Mouse (Mus musculus): ENCODE results near the gene Lrrc29.
"Not testable (repeated sequence)": the region's sequence is repeated elsewhere in the genome, so short reads cannot be mapped to it uniquely, and the experiment has no call there.

The Lrrc29 gene

GRCm38 (mm10) chr8:105291364-105291763 is 34.7 kb downstream of the Lrrc29 start:
- DNase-seq (ENCODE audit: low spot score in 2 of 2): not testable (repeated sequence)

- DNase-seq (ENCODE audit: low spot score in 2 of 2): peak in 1 of 2 experiments; percentile 74
Observed at GRCm38 (mm10) chr8:105290554-105291314, 35.3 kb downstream of the Lrrc29 start.

GRCm38 (mm10) chr8:105289805-105290460 is 36.1 kb downstream of the Lrrc29 start, which contains the start of gene 4931428F04Rik:
TSS of gene 4931428F04Rik (minus strand) at chr8:105289864.
- DNase-seq (ENCODE audit: low spot score in 2 of 2): peak in 1 of 2 experiments; percentile 56

GRCm38 (mm10) chr8:105288958-105289732 is 36.9 kb downstream of the Lrrc29 start:
- peak; percentile 91 to 95 for DNase-seq (ENCODE audit: low spot score in 2 of 2)

- DNase-seq (ENCODE audit: low spot score in 2 of 2): no peak
Observed at GRCm38 (mm10) chr8:105288231-105288630, 37.8 kb downstream of the Lrrc29 start.

GRCm38 (mm10) chr8:105286907-105287306 is 39.2 kb downstream of the Lrrc29 start:
- no peak for DNase-seq (ENCODE audit: low spot score in 2 of 2)

- DNase-seq (ENCODE audit: low spot score in 2 of 2): no peak
Observed at GRCm38 (mm10) chr8:105285514-105285913, 40.6 kb downstream of the Lrrc29 start.

GRCm38 (mm10) chr8:105283074-105283473 is 43.0 kb downstream of the Lrrc29 start:
- no peak for DNase-seq (ENCODE audit: low spot score in 2 of 2)

- DNase-seq (ENCODE audit: low spot score in 2 of 2): no peak
Observed at GRCm38 (mm10) chr8:105282239-105282638, 43.8 kb downstream of the Lrrc29 start.

- no peak for DNase-seq (ENCODE audit: low spot score in 2 of 2)
Observed at GRCm38 (mm10) chr8:105281821-105282220, 44.3 kb downstream of the Lrrc29 start.

GRCm38 (mm10) chr8:105280567-105280966 is 45.5 kb downstream of the Lrrc29 start:
- DNase-seq (ENCODE audit: low spot score in 2 of 2): no peak

- peak; percentile 59 to 74 for DNase-seq (ENCODE audit: low spot score in 2 of 2)
Observed at GRCm38 (mm10) chr8:105278911-105279334, 47.2 kb downstream of the Lrrc29 start.

- no peak for DNase-seq (ENCODE audit: low spot score in 2 of 2)
Observed at GRCm38 (mm10) chr8:105276292-105277120, 49.6 kb downstream of the Lrrc29 start.

- DNase-seq (ENCODE audit: low spot score in 2 of 2): no peak
Observed at GRCm38 (mm10) chr8:105275840-105276239, 50.2 kb downstream of the Lrrc29 start, which contains the start of gene Nol3. TSS of gene Nol3 (plus strand) at chr8:105276140.

GRCm38 (mm10) chr8:105275387-105275786 is 50.7 kb downstream of the Lrrc29 start:
- no peak for DNase-seq (ENCODE audit: low spot score in 2 of 2)

- no peak for DNase-seq (ENCODE audit: low spot score in 2 of 2)
Observed at GRCm38 (mm10) chr8:105270916-105271186, 55.2 kb downstream of the Lrrc29 start.

GRCm38 (mm10) chr8:105270101-105270915 is 55.8 kb downstream of the Lrrc29 start:
- no peak for DNase-seq (ENCODE audit: low spot score in 2 of 2)

- DNase-seq (ENCODE audit: low spot score in 2 of 2): no peak
Observed at GRCm38 (mm10) chr8:105269461-105269947, 56.6 kb downstream of the Lrrc29 start, which contains the start of gene Hsf4. TSS of gene Hsf4 (plus strand) at chr8:105269801.

- no peak for DNase-seq (ENCODE audit: low spot score in 2 of 2)
Observed at GRCm38 (mm10) chr8:105269075-105269458, 57.0 kb downstream of the Lrrc29 start.

- DNase-seq (ENCODE audit: low spot score in 2 of 2): peak; percentile 73 to 80
Observed at GRCm38 (mm10) chr8:105268342-105269074, 57.6 kb downstream of the Lrrc29 start.

Measured in frontal cortex, postnatal 10 days (tissue).